In genomic region chr19:50678946-50679345, GRCm38 (mm10) we compare ENCODE assay signal across 10 mouse cellular contexts. TPM values are rescaled to one million over a fixed set of nuclear protein-coding genes. Genes with fewer than 3 reads are reported as not detected.
DNase-seq lines count a peak whose midpoint lies in the region; ATAC-seq lines count a peak whose summit lies in the region.
"Had no signal": no experiment of that assay in that cellular context is flagged by ENCODE, and none has a peak within 500 bp of the region (broad histone marks: within the 10 kb centered on the region; RNA-seq: fewer than 3 reads in every experiment).

No protein-coding gene starts in this region.

- H3K27ac ChIP-seq in heart, embryonic 13.5 days (replicated peaks) = no peak overlapping the region
- no peak overlapping the region for H3K27ac ChIP-seq in brown adipose tissue, adult 24 weeks (replicated peaks; ENCODE audit: low read depth, low read length)
- H3K27ac ChIP-seq in hindbrain, embryonic 11.5 days (ENCODE audit: low read depth, low read length) = peak overlapping the region; percentile 71; the same call in 1 of the 2 replicates
- peak overlapping the region; percentile 85 for H3K27ac ChIP-seq in midbrain, embryonic 10.5 days (replicated peaks)

- no peaks in the 10 kb centered on the region for H3K36me3 ChIP-seq in heart, embryonic 13.5 days
- H3K36me3 ChIP-seq in hindbrain, embryonic 11.5 days (ENCODE audit: control insufficient read depth, insufficient read depth, low read length) = no peaks in the 10 kb centered on the region
- H3K36me3 ChIP-seq in midbrain, embryonic 10.5 days = no peaks in the 10 kb centered on the region

- peak overlapping the region; percentile 76 for H3K9ac ChIP-seq in heart, embryonic 13.5 days
- H3K9ac ChIP-seq in hindbrain, embryonic 11.5 days (ENCODE audit: low read depth, low read length) = peak overlapping the region; percentile 67

- H3K27me3 ChIP-seq in heart, embryonic 13.5 days (replicated peaks) = peaks cover 60% of the 10 kb centered on the region
- no peaks in the 10 kb centered on the region; the same call in 1 of the 2 replicates for H3K27me3 ChIP-seq in hindbrain, embryonic 11.5 days (ENCODE audit: control insufficient read depth, insufficient read depth, low read length)
- peaks cover 52% of the 10 kb centered on the region for H3K27me3 ChIP-seq in midbrain, embryonic 10.5 days (ENCODE audit: low read depth, poor library complexity, severe bottlenecking)
- H3K27me3 ChIP-seq: CH12.LX had no signal

- WGBS in heart, embryonic 13.5 days = 0% methylated on average over 2 of the region's 2 CpGs
- WGBS in hindbrain, embryonic 11.5 days = 0% methylated on average over 2 of the region's 2 CpGs
- 0% methylated on average over 2 of the region's 2 CpGs for WGBS in midbrain, embryonic 10.5 days

- peak overlapping the region; percentile 66 for H3K4me3 ChIP-seq in heart, embryonic 13.5 days
- peak overlapping the region; percentile 5; the same call in 1 of the 2 replicates for H3K4me3 ChIP-seq in brown adipose tissue, adult 24 weeks (ENCODE audit: insufficient read depth, low read depth, low read length)
- H3K4me3 ChIP-seq in hindbrain, embryonic 11.5 days (ENCODE audit: low read depth, low read length) = peak overlapping the region; percentile 63
- peak overlapping the region; percentile 76 for H3K4me3 ChIP-seq in midbrain, embryonic 10.5 days

- no peak for ATAC-seq in heart, embryonic 13.5 days (ENCODE audit: extremely low read depth, insufficient number of reproducible peaks, low FRiP score, low TSS enrichment)
- peak; percentile 58 for ATAC-seq in hindbrain, embryonic 11.5 days (ENCODE audit: low FRiP score)

- no peak for DNase-seq in heart, adult 8-10 months (ENCODE audit: low spot score)
- DNase-seq in hindbrain, embryonic 11.5 days (ENCODE audit: low spot score) = no peak
- DNase-seq in midbrain, embryonic 10.5 days (ENCODE audit: low spot score) = no peak
- DNase-seq in cerebellum, postnatal 10 days = no peak
- DNase-seq in thymus, postnatal 25 days = no peak
- no peak for DNase-seq in right cerebral cortex, postnatal 25 days

- peaks cover 10% of the 10 kb centered on the region; the same call in 1 of the 2 replicates for H3K4me1 ChIP-seq in heart, embryonic 13.5 days
- H3K4me1 ChIP-seq in brown adipose tissue, adult 24 weeks (ENCODE audit: control insufficient read depth, insufficient read depth, insufficient read length, low read length) = no peaks in the 10 kb centered on the region
- no peaks in the 10 kb centered on the region; the same call in 1 of the 2 replicates for H3K4me1 ChIP-seq in hindbrain, embryonic 11.5 days (replicated peaks; ENCODE audit: control insufficient read depth, insufficient read depth, low read length)
- peaks cover 24% of the 10 kb centered on the region for H3K4me1 ChIP-seq in midbrain, embryonic 10.5 days

- peak overlapping the region; percentile 90 for H3K4me2 ChIP-seq in heart, embryonic 13.5 days
- H3K4me2 ChIP-seq in hindbrain, embryonic 11.5 days (replicated peaks; ENCODE audit: low read depth, low read length) = peak overlapping the region; percentile 67

- H3K9me3 ChIP-seq in heart, embryonic 13.5 days = no peaks in the 10 kb centered on the region
- no peaks in the 10 kb centered on the region for H3K9me3 ChIP-seq in hindbrain, embryonic 11.5 days (ENCODE audit: control insufficient read depth, low read length)
- no peaks in the 10 kb centered on the region for H3K9me3 ChIP-seq in midbrain, embryonic 10.5 days (replicated peaks)

RNA-seq across cellular contexts. Expression of gene Sorcs1, which starts 0.5 kb away (rescaled TPM):
- polyA plus RNA-seq in heart, embryonic 13.5 days (2015; fragmentation: Nextera tagmentation; extraction: Ambion mirVana) = 0.49 and 0.60 TPM in 2 replicates
- total RNA-seq in heart, adult 8-10 months (2022) = under 1 TPM; 0.06 to 0.25 (median 0.14) TPM
- polyA plus RNA-seq in brown adipose tissue, adult 24 weeks (2012; ENCODE audit: insufficient read depth, insufficient read length, missing spikeins) = not detected in 2 replicates
- polyA plus RNA-seq in hindbrain, embryonic 11.5 days (2014; fragmentation: Nextera tagmentation; extraction: Ambion mirVana) = 3.4 and 4.7 TPM in 2 replicates
- 3.1 and 3.8 TPM in 2 replicates for polyA plus RNA-seq in midbrain, embryonic 10.5 days (2016; fragmentation: Nextera tagmentation; extraction: Ambion mirVana)
- total RNA-seq: megakaryocyte-erythroid progenitor cell, adult 5-6 weeks had no signal

Comparison
In these comparisons a context has a peak if more than half of its experiments do, and no peak if none do; other contexts are left out.
1. H3K27ac ChIP-seq: peak in hindbrain, embryonic 11.5 days (single experiment) and midbrain, embryonic 10.5 days (single experiment); none in heart, embryonic 13.5 days (single experiment) and brown adipose tissue, adult 24 weeks (single experiment).
2. H3K4me3 ChIP-seq: peak in every context shown above with its lines; median percentile 76 in midbrain, embryonic 10.5 days; 66 in heart, embryonic 13.5 days; 63 in hindbrain, embryonic 11.5 days; 5 in brown adipose tissue, adult 24 weeks.